ENCODE assay signal across 19 mouse cellular contexts in genomic region chr11:50681940-50682339, GRCm38 (mm10).
A peak's percentile ranks its signal among the peaks of the same experiment; 100 is the strongest.
DNase-seq lines count a peak whose midpoint lies in the region; ATAC-seq lines count a peak whose summit lies in the region.
"Had no signal": no experiment of that assay in that cellular context is flagged by ENCODE, and none has a peak within 500 bp of the region (broad histone marks: within the 10 kb centered on the region; RNA-seq: fewer than 3 reads in every experiment).

No protein-coding gene starts in this region.

- no peaks in the 10 kb centered on the region for H3K9me3 ChIP-seq in heart, embryonic 12.5 days (replicated peaks)
- H3K9me3 ChIP-seq: hindbrain, embryonic 12.5 days; limb, embryonic 13.5 days; liver, embryonic 12.5 days had no signal

- DNase-seq in heart, adult 11 months: peak; percentile 97
- peak; percentile 59 for DNase-seq in kidney, postnatal 10 days
- DNase-seq in kidney, adult 9 months: no peak
- DNase-seq in heart, adult 9 months (ENCODE audit: low spot score in 2 of 2): peak; percentile 58 to 65
- peak; percentile 7 to 40 for DNase-seq in kidney, postnatal 25 days
- no peak for DNase-seq in MN1 (ENCODE audit: low spot score)
- no peak for DNase-seq in cerebellum, adult 9-10 months
- DNase-seq: adrenal gland, adult 8-10 months; cerebellum, adult 18-20 months; cerebellum, postnatal 25 days; lung, adult 18-20 months; lung, postnatal 14 days had no signal

- H3K27me3 ChIP-seq in heart, embryonic 12.5 days (replicated peaks): 0 out of 2 replicates have a peak, but pooled peaks cover 3% of the 10 kb centered on the region
- H3K27me3 ChIP-seq: hindbrain, embryonic 12.5 days; limb, embryonic 13.5 days; liver, embryonic 12.5 days had no signal

- no peak overlapping the region for H3K27ac ChIP-seq in heart, embryonic 12.5 days (ENCODE audit: poor library complexity, severe bottlenecking)
- H3K27ac ChIP-seq: hindbrain, embryonic 12.5 days; limb, embryonic 13.5 days; liver, embryonic 12.5 days had no signal

- H3K4me2 ChIP-seq in heart, embryonic 12.5 days: no peak overlapping the region
- H3K4me2 ChIP-seq: hindbrain, embryonic 12.5 days; limb, embryonic 13.5 days; liver, embryonic 12.5 days; midbrain, embryonic 11.5 days had no signal

- ATAC-seq in heart, embryonic 12.5 days (ENCODE audit: insufficient number of reproducible peaks, low FRiP score): no peak
- ATAC-seq: activated CD4-positive, CD25-positive, alpha-beta regulatory T cell, adult 4 months; forebrain, embryonic 14.5 days; liver, embryonic 12.5 days had no signal

- H3K4me1 ChIP-seq in heart, embryonic 12.5 days (replicated peaks): no peaks in the 10 kb centered on the region
- H3K4me1 ChIP-seq: hindbrain, embryonic 12.5 days; limb, embryonic 13.5 days; liver, embryonic 12.5 days had no signal

- H3K9ac ChIP-seq in heart, embryonic 12.5 days: no peak overlapping the region
- H3K9ac ChIP-seq: hindbrain, embryonic 12.5 days; limb, embryonic 13.5 days; liver, embryonic 12.5 days had no signal

- 88% methylated on average over 7 of the region's 7 CpGs for WGBS in heart, embryonic 12.5 days

- no peak overlapping the region for H3K4me3 ChIP-seq in heart, embryonic 12.5 days
- H3K4me3 ChIP-seq: hindbrain, embryonic 12.5 days; limb, embryonic 13.5 days; liver, embryonic 12.5 days had no signal

- no peaks in the 10 kb centered on the region for H3K36me3 ChIP-seq in heart, embryonic 12.5 days
- H3K36me3 ChIP-seq: hindbrain, embryonic 12.5 days; limb, embryonic 13.5 days; liver, embryonic 12.5 days had no signal

Comparison
In these comparisons a context has a peak if more than half of its experiments do, and no peak if none do; other contexts are left out.
1. DNase-seq: peak in heart, adult 11 months (single experiment), kidney, postnatal 10 days (single experiment), heart, adult 9 months (2 of 2) and kidney, postnatal 25 days (2 of 2); none in kidney, adult 9 months (single experiment), MN1 (single experiment) and cerebellum, adult 9-10 months (single experiment).